Mouse (Mus musculus) stomach, postnatal 0 days (tissue): ENCODE data around the gene Cnep1r1. TPM values are rescaled to one million over a fixed set of nuclear protein-coding genes. Genes with fewer than 3 reads are reported as not detected.

ENCODE experiments used
- ATAC-seq: fragments of 200-750 bp; cut with Nextera tagmentation; 2 replicates; pipeline ENCODE4 v1.8.0; 2017; ENCODE audit not compliant: low FRiP score, low TSS enrichment
- DNase-seq: peaks from one replicate; pipeline ENCODE4 v3.0.0-alpha.2; 2016; ENCODE audit warnings: low spot score
- H3K27ac ChIP-seq: fragments of 300-500 bp; sonication (generic); replicated peaks from 2 replicates; pipeline ENCODE4 v1.5.1; 2014; ENCODE audit warnings: mild to moderate bottlenecking, control low read depth
- H3K27me3 ChIP-seq: fragments of 300-500 bp; sonication (generic); 2 replicates; pipeline ENCODE4 v1.6.1; 2014; ENCODE audit warnings: low read length; ENCODE audit not compliant: control insufficient read depth, insufficient read depth
- H3K36me3 ChIP-seq: fragments of 300-500 bp; sonication (generic); 2 replicates; pipeline ENCODE4 v1.6.1; 2014; ENCODE audit warnings: low read length, mixed read lengths; ENCODE audit not compliant: control insufficient read depth, insufficient read depth
- H3K4me1 ChIP-seq: fragments of 300-500 bp; sonication (generic); replicated peaks from 2 replicates; pipeline ENCODE4 v1.6.1; 2014; ENCODE audit warnings: antibody characterized with exemption; ENCODE audit not compliant: control insufficient read depth, insufficient read depth
- H3K4me2 ChIP-seq: fragments of 300-500 bp; sonication (generic); replicated peaks from 2 replicates; pipeline ENCODE4 v1.6.1; 2014; ENCODE audit warnings: low read depth, mild to moderate bottlenecking, control low read depth, moderate library complexity
- H3K4me3 ChIP-seq: fragments of 300-500 bp; sonication (generic); 2 replicates; pipeline ENCODE4 v1.5.1; 2014; ENCODE audit warnings: low read depth, low read length, control low read depth
- H3K9ac ChIP-seq: fragments of 300-500 bp; sonication (generic); 2 replicates; pipeline ENCODE4 v1.6.1; 2014; ENCODE audit warnings: mild to moderate bottlenecking, low read length, control low read depth, mixed read lengths
- H3K9me3 ChIP-seq: fragments of 300-500 bp; sonication (generic); 2 replicates; pipeline ENCODE4 v1.6.1; 2016; ENCODE audit warnings: low read length; ENCODE audit not compliant: control insufficient read depth
- CTCF ChIP-seq: IDR thresholded peaks from 2 replicates; pipeline ENCODE4 v1.5.1; 2016; ENCODE audit warnings: antibody characterized with exemption, low read depth, mild to moderate bottlenecking, moderate library complexity
- EP300 ChIP-seq: optimal IDR thresholded peaks from 2 replicates; pipeline ENCODE3; 2016; ENCODE audit warnings: antibody characterized with exemption
- WGBS: fragments of 180-500 bp; shearing (Covaris S2); extraction: QIAGEN DNeasy Blood & Tissue Kit; methylation state at CpG from one replicate; pipeline ENCODE4 v1.1.7; 2014; 5-methylcytosine and 5-hydroxymethylcytosine counted together
- polyA plus RNA-seq: library from polyadenylated mRNA; unstranded; fragments of >200 nt; fragmentation: Nextera tagmentation; extraction: Ambion mirVana; gene quantifications from 2 replicates; pipeline ENCODE4 v1.2.1, GENCODE M21; 2015

Cnep1r1 gene
- polyA plus RNA-seq, result 28.8 and 31.8 TPM in 2 replicates

DNA sequence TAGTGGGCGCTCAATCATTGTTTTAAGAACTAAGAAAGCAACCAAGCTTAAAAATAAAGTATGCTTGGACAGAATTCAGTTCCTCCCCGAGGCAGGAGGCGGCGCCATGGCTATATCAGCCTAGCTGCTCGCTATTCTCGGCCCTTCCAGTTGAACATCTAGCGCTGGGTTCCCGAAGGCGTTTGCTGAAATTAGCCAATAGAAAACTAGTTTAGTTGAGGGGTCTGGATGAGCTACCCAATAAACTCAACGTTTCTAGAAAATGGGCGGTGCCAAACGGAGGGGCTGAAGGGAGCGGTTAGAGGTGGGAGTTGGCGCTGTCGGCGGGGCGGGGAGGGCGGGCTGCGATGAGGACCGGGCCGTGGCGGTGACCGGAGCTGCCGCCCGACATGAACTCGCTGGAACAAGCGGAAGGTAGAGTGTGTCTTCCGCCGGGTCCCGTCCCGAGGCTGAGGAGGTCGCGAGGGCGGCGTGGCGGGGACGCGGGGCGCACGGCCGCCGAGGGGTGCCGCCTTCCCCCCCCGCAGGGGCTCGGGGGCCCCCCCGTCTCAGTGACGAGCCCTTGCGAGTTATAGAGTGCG lies at the start of gene Cnep1r1:
Cnep1r1 (plus strand) TSS at position 314 of the 581 bp plus-strand sequence.
- Histone ChIP-seq H3K9ac (peak within 1 kb of the TSS; percentile 89), H3K4me3 (peak within 1 kb of the TSS; percentile 97), H3K4me1 (no peaks in the 10 kb centered on the region), H3K36me3 (peaks cover 2% of the 10 kb centered on the region; the same call in 1 of the 2 replicates), H3K27me3 (no peaks in the 10 kb centered on the region), H3K9me3 (no peaks in the 10 kb centered on the region), H3K27ac (peak within 1 kb of the TSS; percentile 89), H3K4me2 (peak within 1 kb of the TSS; percentile 73)
- DNase-seq, result peak; percentile 92
- under 1% methylated on average over 47 of the region's 49 CpGs for WGBS
- peak; percentile 99 for ATAC-seq
- TF ChIP-seq CTCF (peak; percentile 83), EP300 (no peak)

DNA sequence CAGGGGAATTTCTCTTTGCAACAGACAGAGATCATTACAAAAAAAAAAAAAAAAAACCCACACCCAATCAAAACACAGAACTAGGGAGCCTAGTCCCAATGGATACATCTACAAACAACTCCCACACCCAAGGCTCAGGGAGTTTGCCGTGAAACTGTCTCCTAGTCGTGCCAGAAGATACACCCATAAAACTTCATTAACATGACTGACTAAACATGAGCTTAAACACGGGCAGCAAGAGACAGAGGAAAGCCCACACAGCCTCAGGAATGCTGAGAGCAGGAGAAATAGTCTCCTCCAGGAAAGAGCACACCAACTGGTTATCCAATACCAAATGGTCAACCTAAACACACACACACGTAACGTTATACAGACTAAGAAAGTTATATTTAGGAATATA lies 36.4 kb upstream of the Cnep1r1 start:
- Histone ChIP-seq H3K9ac (no peak overlapping the region), H3K4me1 (no peaks in the 10 kb centered on the region), H3K9me3 (no peaks in the 10 kb centered on the region), H3K36me3 (no peaks in the 10 kb centered on the region), H3K4me3 (no peak overlapping the region), H3K27ac (no peak overlapping the region), H3K27me3 (no peaks in the 10 kb centered on the region), H3K4me2 (no peak overlapping the region)
- no peak for ATAC-seq
- no peak for DNase-seq
- TF ChIP-seq CTCF (no peak), EP300 (no peak)
- 42% methylated on average over 5 of the region's 5 CpGs for WGBS

DNA sequence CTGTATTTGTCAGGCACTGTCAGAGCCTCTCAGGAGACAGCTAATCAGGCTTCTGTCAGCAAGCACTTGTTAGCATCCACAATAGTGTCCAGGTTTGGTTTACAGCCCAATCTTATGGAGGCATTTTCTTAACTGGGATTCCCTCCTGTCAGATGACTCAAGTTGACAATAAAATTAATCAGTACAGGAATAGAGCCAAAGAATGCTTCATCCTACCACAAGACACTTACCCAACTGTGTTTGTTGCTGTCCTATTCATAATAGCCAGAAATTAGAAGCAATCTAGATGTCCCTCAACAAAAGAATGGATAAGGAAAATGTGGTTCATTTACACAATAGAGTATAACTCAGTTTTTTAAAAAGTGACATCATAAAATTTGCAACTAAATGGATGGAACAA lies 30.6 kb upstream of the Cnep1r1 start:
- H3K4me2 ChIP-seq, result no peak overlapping the region
- no peak for ATAC-seq
- DNase-seq, result no peak
- no peaks in the 10 kb centered on the region for H3K27me3 ChIP-seq
- no peak overlapping the region for H3K27ac ChIP-seq
- H3K4me1 ChIP-seq, result no peaks in the 10 kb centered on the region
- TF ChIP-seq EP300, result no peak
- TF ChIP-seq CTCF, result no peak
- H3K9ac ChIP-seq, result no peak overlapping the region
- no peaks in the 10 kb centered on the region for H3K9me3 ChIP-seq
- H3K4me3 ChIP-seq, result no peak overlapping the region
- no peaks in the 10 kb centered on the region for H3K36me3 ChIP-seq

DNA sequence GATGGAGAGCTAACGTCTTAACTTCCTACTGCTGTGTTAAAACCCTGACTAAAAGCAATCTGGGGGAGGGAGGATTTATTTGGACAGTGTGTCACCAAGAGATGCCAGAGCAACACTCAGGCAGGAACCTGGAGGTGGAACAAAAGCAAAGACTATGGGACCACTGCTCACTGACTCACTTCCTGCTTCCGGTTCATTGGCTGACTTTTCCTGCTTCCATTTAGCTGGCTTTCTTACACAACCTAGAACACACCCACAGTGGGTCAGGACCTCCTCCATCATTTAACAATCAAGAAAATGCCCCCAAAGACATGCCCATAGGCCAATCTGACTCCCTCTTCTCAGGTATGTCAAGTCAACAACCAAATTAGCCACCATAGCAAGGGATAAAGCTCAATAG lies 26.9 kb upstream of the Cnep1r1 start:
- Histone ChIP-seq H3K4me1 (no peaks in the 10 kb centered on the region), H3K9ac (no peak overlapping the region), H3K36me3 (no peaks in the 10 kb centered on the region), H3K27ac (no peak overlapping the region), H3K27me3 (no peaks in the 10 kb centered on the region), H3K4me3 (no peak overlapping the region), H3K9me3 (no peaks in the 10 kb centered on the region), H3K4me2 (no peak overlapping the region)
- 73% methylated on average over 2 of the region's 2 CpGs for WGBS
- DNase-seq (no peak), ATAC-seq (no peak)
- no peak for TF ChIP-seq CTCF
- TF ChIP-seq EP300, result no peak

DNA sequence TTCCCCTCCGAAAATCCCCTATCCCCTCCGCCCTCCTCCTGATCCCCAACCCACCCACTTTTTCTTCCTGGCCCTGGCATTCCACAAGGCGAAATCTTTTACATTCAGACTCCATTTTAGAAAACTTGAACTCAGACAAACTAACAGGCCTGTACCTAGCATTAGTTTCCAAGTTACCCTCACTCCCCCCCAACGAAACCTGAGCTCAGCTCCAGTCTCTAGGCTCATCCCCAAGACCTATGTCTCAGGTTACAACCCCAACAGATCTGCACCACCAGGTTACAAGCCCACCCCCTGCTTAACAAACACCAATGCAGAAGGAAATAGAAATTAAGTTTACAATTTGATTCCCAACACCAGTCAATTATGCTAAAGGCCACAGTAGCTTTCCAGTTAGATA lies 25.2 kb upstream of the Cnep1r1 start:
- no peak overlapping the region for H3K4me3 ChIP-seq
- H3K9ac ChIP-seq, result no peak overlapping the region
- no peaks in the 10 kb centered on the region for H3K9me3 ChIP-seq
- DNase-seq (no peak), ATAC-seq (no peak)
- H3K4me1 ChIP-seq, result no peaks in the 10 kb centered on the region
- H3K4me2 ChIP-seq, result no peak overlapping the region
- TF ChIP-seq CTCF (no peak), EP300 (no peak)
- 65% methylated on average over 4 of the region's 4 CpGs for WGBS
- no peak overlapping the region for H3K27ac ChIP-seq
- no peaks in the 10 kb centered on the region for H3K36me3 ChIP-seq
- no peaks in the 10 kb centered on the region for H3K27me3 ChIP-seq

DNA sequence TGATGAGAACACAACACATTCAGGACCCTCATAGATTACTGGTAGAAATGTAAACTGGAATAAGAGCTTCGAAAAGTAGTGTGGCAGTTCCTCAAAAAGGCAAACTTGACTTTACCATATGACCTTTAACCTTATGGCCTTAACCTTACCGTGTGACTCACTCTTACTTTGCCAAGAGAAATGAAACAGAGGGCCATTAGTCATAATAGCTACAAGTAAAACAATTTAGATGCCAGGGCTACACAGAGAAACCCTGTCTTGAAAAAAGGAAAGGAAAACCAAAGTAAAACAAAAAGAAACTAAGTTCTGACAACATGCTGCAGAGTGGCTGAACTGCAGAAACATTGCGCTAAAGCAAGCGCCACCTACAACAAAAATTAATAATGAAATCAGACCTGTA lies 19.7 kb upstream of the Cnep1r1 start:
- Histone ChIP-seq H3K4me1 (no peaks in the 10 kb centered on the region), H3K4me2 (no peak overlapping the region), H3K27ac (no peak overlapping the region), H3K27me3 (no peaks in the 10 kb centered on the region), H3K9me3 (no peaks in the 10 kb centered on the region), H3K4me3 (no peak overlapping the region), H3K36me3 (no peaks in the 10 kb centered on the region), H3K9ac (no peak overlapping the region)
- TF ChIP-seq EP300 (no peak), CTCF (no peak)
- DNase-seq, result no peak
- whole genome bisulfite sequencing, result 73% methylated on average over 4 of the region's 4 CpGs
- ATAC-seq, result no peak
